Mouse (Mus musculus): ENCODE results near the gene Begain.

The Begain gene

GRCm38 (mm10) chr12:109053020-109053806 lies 14.8 kb downstream of the Begain start:
- DNase-seq (ENCODE audit: low spot score in 2 of 2): no peak

GRCm38 (mm10) chr12:109049949-109050348 lies 18.1 kb downstream of the Begain start:
- DNase-seq (ENCODE audit: low spot score in 2 of 2): no peak

DNA sequence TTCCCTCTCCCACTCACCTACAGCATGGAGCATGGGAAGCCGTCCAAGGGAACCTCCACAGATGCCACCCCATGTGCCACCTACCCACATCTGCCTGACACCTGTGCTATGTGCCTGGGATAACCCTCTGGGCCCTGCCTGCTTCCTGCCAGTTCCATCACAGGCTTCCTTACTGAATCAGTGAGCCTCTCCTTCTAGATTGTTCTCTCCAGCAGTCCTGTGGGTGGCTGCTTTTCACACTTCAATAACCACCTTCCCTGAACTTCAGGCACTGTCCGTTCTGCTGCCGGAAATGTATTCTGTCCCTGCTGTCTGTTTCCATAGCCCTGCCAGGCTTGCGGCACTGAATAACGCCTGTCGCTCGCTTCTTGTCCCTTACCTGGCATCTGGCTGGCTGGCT lies 22.4 kb downstream of the Begain start:
- DNase-seq (ENCODE audit: low spot score in 2 of 2): no peak

GRCm38 (mm10) chr12:109044497-109044896 lies 23.5 kb downstream of the Begain start:
- no peak for DNase-seq (ENCODE audit: low spot score in 2 of 2)

DNA sequence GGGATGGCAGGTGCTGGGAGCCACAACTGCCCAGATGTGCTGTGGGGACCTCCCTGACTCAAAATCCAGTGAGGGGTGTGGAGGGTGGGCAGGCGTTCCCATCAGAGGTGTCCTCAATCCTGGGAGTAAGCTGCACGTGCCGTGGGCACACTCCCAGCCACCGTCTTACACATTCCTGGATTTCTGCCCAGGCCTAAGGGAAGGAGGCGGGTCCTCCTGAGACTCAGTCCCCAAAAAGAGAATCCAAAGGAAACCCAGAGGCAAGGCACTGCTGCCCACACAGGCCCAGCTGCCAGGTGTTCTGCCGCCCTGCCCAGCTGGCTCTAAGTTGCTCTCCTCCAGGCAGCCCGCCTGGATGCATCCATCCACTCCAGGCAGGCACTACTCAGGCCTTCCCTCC lies 28.7 kb downstream of the Begain start:
- DNase-seq (ENCODE audit: low spot score in 2 of 2): no peak

GRCm38 (mm10) chr12:109038179-109038819 lies 29.7 kb downstream of the Begain start:
- DNase-seq (ENCODE audit: low spot score in 2 of 2): no peak

DNA sequence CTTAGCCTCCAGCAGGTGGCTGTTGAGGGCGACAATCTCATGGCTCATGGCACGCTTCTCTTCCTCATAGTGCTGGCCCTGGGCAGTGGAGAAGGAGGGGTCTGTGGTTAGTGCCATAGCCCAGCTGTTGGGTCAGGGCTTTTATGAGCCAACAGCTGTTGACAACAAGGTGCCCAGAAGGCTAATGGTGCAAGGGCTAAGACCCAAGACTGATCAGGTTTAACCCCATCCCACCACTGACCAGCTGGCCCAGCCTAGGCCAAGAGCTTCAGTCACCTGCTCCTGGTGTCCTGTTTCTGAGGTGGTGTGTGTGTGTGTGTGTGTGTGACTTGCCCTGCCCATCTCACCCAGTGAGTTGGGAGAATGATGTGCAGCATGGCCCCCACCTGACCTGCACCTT lies 31.0 kb downstream of the Begain start:
- DNase-seq (ENCODE audit: low spot score in 2 of 2): no peak

GRCm38 (mm10) chr12:109023780-109024179 lies 44.2 kb downstream of the Begain start:
- no peak for DNase-seq (ENCODE audit: low spot score in 2 of 2)

DNA sequence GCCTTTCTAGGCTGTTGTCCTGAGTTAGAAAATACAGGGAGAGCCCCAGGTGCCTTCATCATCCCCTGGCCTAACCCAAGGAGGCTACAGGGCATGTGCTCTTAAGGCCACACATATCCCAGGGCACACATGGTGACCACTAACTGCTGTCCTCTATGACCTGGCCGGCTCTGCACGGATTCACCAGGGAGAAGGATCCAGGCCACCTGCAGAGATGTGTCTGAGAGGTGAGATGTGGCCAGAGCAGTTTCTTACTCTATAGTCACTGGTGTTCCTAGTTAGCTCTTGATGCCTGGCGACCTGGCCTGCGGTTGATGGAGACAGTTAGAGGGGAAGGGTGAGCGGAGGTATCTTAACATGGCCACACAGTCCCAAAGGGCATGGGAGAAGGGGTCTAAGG lies 45.1 kb downstream of the Begain start:
- no peak for DNase-seq (ENCODE audit: low spot score in 2 of 2)

GRCm38 (mm10) chr12:109022181-109022691 lies 45.8 kb downstream of the Begain start:
- DNase-seq (ENCODE audit: low spot score in 2 of 2): no peak

DNA sequence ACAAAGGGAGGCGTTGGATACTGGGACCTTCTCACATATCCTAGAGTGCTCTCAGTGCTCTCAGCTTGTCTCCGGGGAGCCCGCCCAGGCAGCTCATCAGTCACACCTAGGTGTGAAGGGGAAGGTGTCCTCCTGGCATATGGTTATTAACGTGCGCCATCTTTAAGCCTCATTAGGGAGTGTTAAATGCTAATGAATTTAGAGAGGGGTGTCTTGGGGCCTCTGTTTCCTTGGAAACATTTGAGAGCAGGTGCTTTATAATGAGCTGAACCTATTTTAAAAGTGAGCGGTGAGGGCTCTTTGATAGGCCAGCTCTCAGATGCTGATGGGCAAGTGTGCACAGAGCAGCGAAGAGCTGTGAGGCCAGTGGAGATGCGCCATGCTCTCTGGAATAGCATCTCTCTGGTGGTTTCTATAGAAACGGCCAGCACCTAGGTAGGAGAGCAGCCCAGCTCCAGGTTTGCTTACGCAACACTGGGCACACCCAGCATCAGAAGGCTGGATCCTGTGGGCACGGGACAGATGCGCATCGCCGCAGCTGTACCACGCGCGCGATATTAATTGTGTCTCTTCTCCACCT lies 57.9 kb downstream of the Begain start:
- no peak for DNase-seq (ENCODE audit: low spot score in 2 of 2)

DNA sequence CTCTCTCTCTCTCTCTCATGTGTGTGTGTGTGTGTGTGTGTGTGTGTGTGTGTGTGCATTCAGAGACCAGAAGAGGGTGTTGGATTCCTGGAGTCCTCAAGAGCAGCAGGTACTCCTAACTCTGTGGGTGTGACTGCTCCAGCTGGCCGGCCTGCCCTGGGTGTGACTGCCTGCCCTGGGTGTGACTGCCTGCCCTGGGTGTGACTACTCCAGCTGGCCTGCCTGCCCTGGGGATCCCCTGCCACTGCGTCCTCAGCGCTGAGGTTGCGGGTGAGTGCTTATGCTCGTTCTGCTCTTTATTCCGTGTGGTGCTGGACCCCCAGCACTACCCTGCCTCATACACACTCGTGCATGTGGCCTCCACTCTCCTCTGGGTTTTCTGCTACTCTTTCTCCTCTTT lies 65.0 kb downstream of the Begain start:
- DNase-seq (ENCODE audit: low spot score in 2 of 2): no peak

DNA sequence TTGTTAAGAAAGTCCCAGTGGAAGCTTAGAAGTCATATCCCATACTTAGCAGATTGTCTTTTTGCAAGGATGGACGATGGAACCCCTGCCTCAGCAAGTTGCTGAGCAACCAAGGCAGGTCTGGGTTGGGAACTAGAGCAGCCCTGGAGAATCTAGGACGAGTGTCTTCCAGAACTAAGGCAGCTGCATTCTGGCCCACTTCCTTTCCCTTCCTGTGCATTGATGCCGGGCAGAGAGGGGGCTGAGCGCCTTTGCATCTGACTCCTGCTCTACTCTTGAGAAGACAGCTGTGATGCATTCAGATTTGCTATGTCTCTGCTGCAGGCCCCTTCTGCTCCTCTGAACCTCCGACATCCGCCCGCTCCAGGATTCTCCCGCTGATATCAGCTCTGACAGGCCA lies 70.8 kb downstream of the Begain start:
- no peak for DNase-seq (ENCODE audit: low spot score in 2 of 2)

DNA sequence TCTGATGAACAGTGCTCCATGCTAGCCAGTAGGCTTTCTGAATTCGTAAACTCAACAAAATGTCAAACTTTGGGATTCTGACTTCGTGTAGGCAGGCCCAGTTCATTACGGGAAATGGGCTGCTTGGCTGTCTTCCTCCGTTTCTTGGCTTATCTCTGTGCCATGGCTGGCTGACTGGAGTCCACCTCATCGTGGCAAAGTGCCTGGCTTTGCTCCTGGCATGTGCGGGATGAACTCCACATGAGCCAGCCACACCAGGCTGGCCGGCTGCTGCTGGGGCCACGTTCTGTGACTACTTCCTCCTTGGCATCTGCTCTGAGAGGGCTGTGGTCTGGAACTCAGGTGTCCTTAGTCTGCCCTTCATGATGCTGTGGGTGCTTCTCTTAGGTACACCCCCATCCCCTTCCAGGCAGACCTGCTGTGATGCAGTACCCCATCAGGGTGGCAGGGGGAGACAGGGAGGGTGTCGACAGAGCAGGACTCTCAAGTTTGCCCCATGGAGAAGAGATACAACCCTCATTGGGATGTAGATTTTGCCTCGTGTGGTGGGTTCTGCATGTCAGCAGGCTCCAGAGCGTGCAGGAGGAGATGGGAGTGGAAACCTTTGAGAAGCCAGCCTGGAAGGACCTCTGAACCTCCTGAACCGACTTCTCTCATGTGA lies 71.9 kb downstream of the Begain start:
- DNase-seq (ENCODE audit: low spot score in 2 of 2): no peak

GRCm38 (mm10) chr12:108994436-108995031 lies 73.5 kb downstream of the Begain start:
- DNase-seq (ENCODE audit: low spot score in 2 of 2): peak in 1 of 2 experiments; percentile 20

- no peak for DNase-seq (ENCODE audit: low spot score in 2 of 2)
Measured at GRCm38 (mm10) chr12:108993046-108993445, 75.0 kb downstream of the Begain start.

GRCm38 (mm10) chr12:108990425-108990824 lies 77.6 kb downstream of the Begain start:
- no peak for DNase-seq (ENCODE audit: low spot score in 2 of 2)

DNA sequence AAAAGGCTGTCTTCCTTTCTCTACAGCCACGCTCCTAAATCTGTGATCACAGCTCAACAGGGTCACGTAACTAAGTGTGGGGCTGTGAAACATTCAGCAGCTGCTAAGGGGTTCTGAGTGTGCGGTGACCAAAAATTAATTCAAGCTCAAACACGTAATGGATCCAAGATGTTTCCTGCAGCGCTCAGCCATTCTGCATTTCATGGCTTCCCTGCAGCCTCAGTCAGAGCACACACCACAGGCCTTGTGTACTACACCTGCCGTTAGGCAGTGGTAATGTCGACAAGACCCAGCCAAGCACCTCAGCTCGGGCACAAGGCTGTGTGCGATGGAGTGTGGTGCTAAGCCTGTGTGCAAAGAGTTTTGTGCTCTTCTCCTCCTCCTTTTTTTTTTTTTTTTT lies 80.6 kb downstream of the Begain start:
- no peak for DNase-seq (ENCODE audit: low spot score in 2 of 2)

DNA sequence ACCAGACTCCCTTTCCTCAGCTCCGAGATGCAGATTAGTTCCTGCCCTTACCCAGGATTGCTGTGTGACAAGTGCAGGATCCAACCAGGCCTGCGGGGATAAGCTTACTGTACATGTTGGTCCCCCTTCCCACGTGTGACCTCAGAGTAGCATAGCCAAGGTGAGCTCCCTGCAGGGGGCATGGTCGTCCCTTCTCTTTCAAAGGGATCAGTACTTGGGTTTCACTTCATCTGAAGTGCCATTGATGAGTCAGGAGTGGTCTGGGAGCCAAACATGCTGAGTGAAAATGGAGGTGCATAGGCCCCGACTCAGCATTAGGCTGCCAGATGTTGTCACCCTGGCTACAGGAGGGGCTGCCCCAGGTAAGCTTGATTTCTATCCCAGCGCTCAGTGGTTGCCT lies 83.0 kb downstream of the Begain start:
- DNase-seq (ENCODE audit: low spot score in 2 of 2): no peak

GRCm38 (mm10) chr12:108984471-108984870 lies 83.5 kb downstream of the Begain start:
- no peak for DNase-seq (ENCODE audit: low spot score in 2 of 2)

- DNase-seq (ENCODE audit: low spot score in 2 of 2): no peak
Measured at GRCm38 (mm10) chr12:108983496-108983895, 84.5 kb downstream of the Begain start.

DNA sequence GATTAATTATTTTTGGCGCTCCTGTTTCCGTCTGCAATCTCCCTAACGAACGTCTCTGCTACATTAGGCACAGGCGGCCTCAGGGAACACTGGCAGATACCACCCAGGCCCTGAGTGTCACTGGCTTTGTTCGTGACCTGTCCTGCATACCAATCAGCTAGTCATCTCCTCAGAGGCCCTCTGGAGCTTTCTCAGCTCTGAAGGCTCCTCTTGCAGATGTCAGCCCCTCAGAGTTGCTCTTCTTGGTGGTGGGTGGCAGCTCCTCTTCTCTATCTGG lies 85.4 kb downstream of the Begain start:
- DNase-seq (ENCODE audit: low spot score in 2 of 2): no peak

Data from frontal cortex, postnatal 25 days (tissue).